Mouse (Mus musculus) liver, postnatal 0 days (tissue): ENCODE results near the gene Azin2. TPM values are rescaled to one million over a fixed set of nuclear protein-coding genes. Genes with fewer than 3 reads are reported as not detected.

Source experiments
- ATAC-seq: fragments of 200-750 bp; cut with Nextera tagmentation; 2 replicates; pipeline ENCODE4 v1.8.0; 2017; ENCODE audit warnings: mild to moderate bottlenecking, moderate library complexity
- DNase-seq: peaks from one replicate; pipeline ENCODE4 v3.0.0-alpha.2; 2016
- H3K27ac ChIP-seq: fragments of 300-500 bp; sonication (generic); 2 replicates; pipeline ENCODE4 v1.5.1; 2014; ENCODE audit warnings: antibody characterized with exemption, moderate library complexity, mild to moderate bottlenecking, low read depth
- H3K27me3 ChIP-seq: fragments of 300-500 bp; sonication (generic); 2 replicates; pipeline ENCODE4 v1.6.1; 2014; ENCODE audit warnings: low read length, control low read depth, mixed read lengths; ENCODE audit not compliant: insufficient read depth
- H3K36me3 ChIP-seq: fragments of 300-500 bp; sonication (generic); replicated peaks from 2 replicates; pipeline ENCODE4 v1.6.1; 2014; ENCODE audit warnings: mild to moderate bottlenecking, control low read depth, low read length, moderate library complexity, mixed read lengths; ENCODE audit not compliant: insufficient read depth
- H3K4me1 ChIP-seq: fragments of 300-500 bp; sonication (generic); 2 replicates; pipeline ENCODE4 v1.6.1; 2014; ENCODE audit warnings: antibody characterized with exemption, mild to moderate bottlenecking, control low read depth; ENCODE audit not compliant: insufficient read depth
- H3K4me2 ChIP-seq: fragments of 300-500 bp; sonication (generic); 2 replicates; pipeline ENCODE4 v1.6.1; 2014; ENCODE audit warnings: low read depth, mild to moderate bottlenecking, low read length, moderate library complexity, mixed read lengths
- H3K4me3 ChIP-seq: fragments of 300-500 bp; sonication (generic); 2 replicates; pipeline ENCODE4 v1.5.1; 2014; ENCODE audit warnings: low read depth, low read length
- H3K9ac ChIP-seq: fragments of 300-500 bp; sonication (generic); replicated peaks from 2 replicates; pipeline ENCODE4 v1.6.1; 2014; ENCODE audit warnings: mild to moderate bottlenecking, moderate library complexity
- H3K9me3 ChIP-seq: fragments of 300-500 bp; sonication (generic); 2 replicates; pipeline ENCODE4 v1.6.1; 2016; ENCODE audit warnings: mild to moderate bottlenecking, control low read depth, low read length, mixed read lengths
- CTCF ChIP-seq: sonication (generic); IDR thresholded peaks from 2 replicates; pipeline ENCODE4 v1.5.1; 2016; ENCODE audit warnings: antibody characterized with exemption, low read depth
- EP300 ChIP-seq: IDR thresholded peaks from 2 replicates; pipeline ENCODE4 v1.6.1; 2016; ENCODE audit warnings: antibody characterized with exemption, low read depth, mild to moderate bottlenecking
- WGBS: fragments of 180-500 bp; shearing (Covaris S2); extraction: QIAGEN DNeasy Blood & Tissue Kit; methylation state at CpG from one replicate; pipeline ENCODE4 v1.1.7; 2014; ENCODE audit not compliant: insufficient replicate concordance; 5-methylcytosine and 5-hydroxymethylcytosine counted together
- polyA plus RNA-seq: library from polyadenylated mRNA; unstranded; fragments of >200 nt; fragmentation: Nextera tagmentation; extraction: Ambion mirVana; gene quantifications from 2 replicates; pipeline ENCODE4 v1.2.1, GENCODE M21; 2015

The Azin2 gene
- polyA plus RNA-seq, 1 experiment from 2014 or later, result 1.6 TPM

DNA sequence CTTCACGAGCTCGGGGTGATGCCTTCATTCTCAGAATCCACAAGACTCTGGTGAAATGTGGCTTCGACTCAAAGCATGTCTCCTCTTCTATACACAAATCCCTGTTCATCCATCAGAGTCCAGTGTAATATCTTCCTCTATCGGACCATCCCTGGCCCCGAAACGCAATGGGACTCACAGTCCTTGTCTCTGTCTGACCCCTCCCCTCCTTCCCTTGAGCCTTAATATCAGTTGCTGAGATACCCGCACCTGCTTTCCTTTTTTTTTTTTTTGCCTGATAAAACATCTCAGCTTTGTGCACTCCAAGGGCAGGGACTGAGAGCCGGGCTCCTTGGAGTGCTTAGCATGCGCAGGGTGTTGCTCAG is 666 bp upstream of the Azin2 start:
- TF ChIP-seq CTCF, result no peak
- no peak for TF ChIP-seq EP300
- peaks cover 30% of the 10 kb centered on the region for H3K27me3 ChIP-seq
- H3K36me3 ChIP-seq, result no peaks in the 10 kb centered on the region
- no peak overlapping the region for H3K4me3 ChIP-seq
- 15% methylated on average over 9 of the region's 9 CpGs for WGBS
- H3K9me3 ChIP-seq, result no peaks in the 10 kb centered on the region
- ATAC-seq (no peak), DNase-seq (no peak)
- H3K27ac ChIP-seq, result no peak overlapping the region
- H3K4me2 ChIP-seq, result peak overlapping the region; percentile 76
- H3K9ac ChIP-seq, result no peak overlapping the region
- no peaks in the 10 kb centered on the region; the same call in 1 of the 2 replicates for H3K4me1 ChIP-seq

DNA sequence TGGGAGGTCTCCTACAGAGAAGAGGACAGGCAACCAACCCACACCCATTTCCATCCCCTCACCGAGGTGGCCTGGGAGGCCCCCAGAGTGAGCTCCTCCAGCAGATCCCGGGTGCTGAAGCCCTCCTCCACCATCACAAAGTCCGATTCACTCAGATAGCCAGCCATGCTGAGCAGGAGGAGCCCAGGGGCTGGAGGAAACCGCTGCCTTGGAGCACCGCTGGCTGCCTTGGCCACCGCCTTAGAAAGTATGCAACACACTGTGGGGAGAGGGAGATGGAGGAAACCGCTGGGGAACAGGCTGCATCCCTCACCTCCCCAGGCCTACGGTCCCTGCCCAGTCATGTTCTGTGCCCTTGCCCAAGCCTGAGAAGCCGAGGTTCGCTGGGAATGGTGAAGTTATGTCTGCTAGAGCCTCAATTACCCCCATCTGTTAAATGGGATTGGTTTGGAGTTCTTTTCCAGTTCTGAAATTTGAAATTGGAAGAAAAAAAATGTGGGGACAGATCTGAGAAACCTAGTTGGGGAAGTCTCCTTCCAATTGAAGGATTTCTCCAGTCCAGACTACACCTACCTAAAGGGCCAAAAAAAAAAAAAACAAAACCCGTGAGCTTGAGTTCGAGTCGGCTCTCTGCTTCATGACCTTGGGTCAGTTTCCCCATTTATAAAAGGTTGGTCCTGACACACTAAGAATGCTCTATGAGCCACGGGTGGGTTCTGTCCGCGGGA is 777 bp downstream of the Azin2 start:
- no peak for DNase-seq

DNA sequence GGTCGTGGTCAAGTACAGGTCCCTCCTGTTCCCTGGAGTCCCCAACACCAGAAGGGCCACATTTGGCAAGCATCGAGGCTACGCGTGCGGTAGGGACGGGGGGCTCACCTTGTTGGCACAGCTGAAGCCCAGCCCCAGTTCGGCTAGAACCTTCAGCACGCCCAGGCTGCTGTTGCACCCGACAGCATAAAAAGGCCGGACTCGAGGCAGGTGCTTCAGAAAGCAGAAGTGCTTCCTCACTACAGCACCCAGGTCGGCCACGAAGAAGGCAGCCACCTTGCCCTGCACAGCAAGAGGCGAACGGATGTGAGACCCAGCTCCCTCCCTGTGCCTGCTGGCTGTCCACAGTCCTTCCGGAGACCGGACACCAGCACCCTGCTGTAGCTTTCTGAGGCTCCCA is 2.6 kb downstream of the Azin2 start:
- Histone ChIP-seq H3K4me2 (no peak overlapping the region), H3K27me3 (peaks cover 30% of the 10 kb centered on the region), H3K36me3 (no peaks in the 10 kb centered on the region), H3K4me3 (no peak overlapping the region), H3K4me1 (no peaks in the 10 kb centered on the region; the same call in 1 of the 2 replicates), H3K9ac (no peak overlapping the region), H3K27ac (no peak overlapping the region), H3K9me3 (no peaks in the 10 kb centered on the region)
- ATAC-seq (no peak), DNase-seq (no peak)
- 67% methylated on average over 17 of the region's 17 CpGs for WGBS
- TF ChIP-seq EP300 (no peak), CTCF (no peak)

More for the DNA sequence above, 777 bp downstream of the Azin2 start:
- Histone ChIP-seq H3K9me3 (no peaks in the 10 kb centered on the region), H3K9ac (peak overlapping the region; percentile 42), H3K4me2 (peak overlapping the region; percentile 76), H3K36me3 (no peaks in the 10 kb centered on the region), H3K27ac (no peak overlapping the region), H3K4me3 (peak overlapping the region; percentile 50), H3K4me1 (no peaks in the 10 kb centered on the region; the same call in 1 of the 2 replicates), H3K27me3 (peaks cover 30% of the 10 kb centered on the region)
- WGBS, result 8% methylated on average over 16 of the region's 16 CpGs
- ATAC-seq, result no peak
- no peak for TF ChIP-seq CTCF
- no peak for TF ChIP-seq EP300

DNA sequence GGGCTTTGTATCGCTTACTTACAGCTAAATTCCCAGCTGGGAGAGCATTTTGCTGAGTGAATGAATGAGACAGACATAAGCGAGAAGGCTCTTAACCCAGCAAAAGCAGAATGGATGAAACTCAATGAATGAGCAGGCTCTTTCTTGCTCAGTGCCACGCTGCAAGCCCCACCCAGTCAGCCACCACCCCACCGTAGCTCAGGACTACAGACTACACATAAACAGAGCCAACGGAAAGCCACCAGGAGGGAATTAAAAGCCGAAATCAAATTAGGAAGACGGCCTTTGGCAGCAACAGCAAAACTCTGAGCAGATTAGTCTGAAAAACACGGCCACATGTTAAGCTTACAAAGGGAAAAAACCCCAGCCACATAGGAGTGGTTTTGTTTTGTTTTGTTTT is 3.4 kb downstream of the Azin2 start:
- H3K27me3 ChIP-seq, result peaks cover 30% of the 10 kb centered on the region
- whole genome bisulfite sequencing, result 78% methylated on average over 8 of the region's 8 CpGs
- DNase-seq, result no peak

DNA sequence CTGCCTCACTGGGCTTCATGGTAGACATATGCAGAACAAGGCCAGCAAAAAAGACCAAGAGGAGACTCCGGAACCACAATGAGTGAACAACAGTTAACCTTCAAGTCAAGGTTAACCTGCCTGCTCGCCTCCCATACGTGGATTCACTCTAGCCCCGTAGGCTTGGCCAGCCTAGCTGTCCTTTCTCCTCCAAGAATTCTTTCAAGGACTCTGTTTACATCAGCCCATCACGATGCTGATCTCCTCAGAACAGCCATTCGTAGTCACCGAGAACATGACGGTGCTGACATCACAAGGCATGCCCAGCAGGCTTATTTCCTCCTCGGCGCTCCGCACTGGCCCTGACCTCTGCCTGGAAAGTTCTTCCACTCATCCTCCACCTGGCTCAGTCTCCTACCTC is 4.1 kb downstream of the Azin2 start:
- no peak overlapping the region for H3K4me3 ChIP-seq
- peaks cover 27% of the 10 kb centered on the region for H3K27me3 ChIP-seq
- no peak overlapping the region for H3K27ac ChIP-seq

More for the DNA sequence above, 3.4 kb downstream of the Azin2 start:
- TF ChIP-seq CTCF (no peak), EP300 (no peak)
- H3K4me3 ChIP-seq, result no peak overlapping the region
- no peaks in the 10 kb centered on the region; the same call in 1 of the 2 replicates for H3K4me1 ChIP-seq
- H3K27ac ChIP-seq, result no peak overlapping the region
- no peak overlapping the region for H3K9ac ChIP-seq
- H3K36me3 ChIP-seq, result no peaks in the 10 kb centered on the region
- no peak for ATAC-seq
- H3K9me3 ChIP-seq, result no peaks in the 10 kb centered on the region
- no peak overlapping the region for H3K4me2 ChIP-seq

DNA sequence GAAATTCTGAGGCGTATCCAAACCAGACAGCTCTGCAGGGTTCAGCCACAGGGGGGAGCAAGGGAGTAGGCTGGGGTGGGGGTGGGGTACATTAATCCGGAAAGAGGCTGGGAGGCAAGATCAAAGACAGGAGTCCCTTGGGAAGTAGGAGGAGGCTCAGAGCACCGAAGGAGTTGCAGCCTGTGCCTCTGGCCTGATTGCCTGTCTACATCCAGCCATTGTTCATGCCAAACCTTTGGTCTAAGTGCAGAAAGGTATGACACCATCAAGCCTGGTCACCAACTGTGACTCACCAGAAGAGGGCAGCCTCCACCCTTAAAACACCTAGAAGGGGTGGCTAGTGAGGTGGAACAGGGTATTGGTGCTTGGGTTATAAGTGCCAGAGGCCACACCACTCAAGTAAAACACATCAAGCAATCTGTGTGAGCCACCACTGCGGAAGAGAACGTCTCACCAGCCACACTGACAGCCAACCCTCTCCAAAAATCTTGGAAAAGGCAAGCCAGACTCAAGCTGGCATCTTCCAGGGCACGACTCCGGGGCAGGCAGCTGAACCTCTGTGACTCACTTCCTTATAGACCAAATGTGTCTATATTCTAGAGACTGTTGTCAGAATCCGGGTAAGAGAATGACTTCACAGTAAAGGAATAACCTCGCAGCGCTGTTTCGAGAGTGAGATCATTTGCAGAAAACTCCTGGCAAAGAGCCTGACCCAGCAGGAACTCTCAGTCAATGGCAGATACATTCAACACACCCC is 4.9 kb downstream of the Azin2 start:
- TF ChIP-seq EP300, result no peak
- peak; percentile 77 for TF ChIP-seq CTCF
- Histone ChIP-seq H3K9me3 (no peaks in the 10 kb centered on the region), H3K27me3 (peaks cover 23% of the 10 kb centered on the region), H3K36me3 (no peaks in the 10 kb centered on the region), H3K4me1 (no peaks in the 10 kb centered on the region; the same call in 1 of the 2 replicates), H3K9ac (no peak overlapping the region), H3K4me3 (no peak overlapping the region), H3K27ac (no peak overlapping the region), H3K4me2 (no peak overlapping the region; the same call in 1 of the 2 replicates)
- WGBS, result 42% methylated on average over 11 of the region's 11 CpGs
- peak; percentile 77 for ATAC-seq
- peak; percentile 72 for DNase-seq

More for the DNA sequence above, 4.1 kb downstream of the Azin2 start:
- H3K9ac ChIP-seq, result no peak overlapping the region
- no peaks in the 10 kb centered on the region for H3K9me3 ChIP-seq
- WGBS, result 84% methylated on average over 11 of the region's 11 CpGs
- TF ChIP-seq EP300 (no peak), CTCF (no peak)
- H3K4me2 ChIP-seq, result no peak overlapping the region
- DNase-seq (no peak), ATAC-seq (no peak)
- no peaks in the 10 kb centered on the region for H3K36me3 ChIP-seq
- H3K4me1 ChIP-seq, result no peaks in the 10 kb centered on the region; the same call in 1 of the 2 replicates
